16 mouse cellular contexts compared by ENCODE assay signal in genomic region chr13:110814066-110814465, GRCm38 (mm10).
"Had no signal": no experiment of that assay in that cellular context is flagged by ENCODE, and none has a peak within 500 bp of the region (broad histone marks: within the 10 kb centered on the region; RNA-seq: fewer than 3 reads in every experiment).

No protein-coding gene starts in this region.

- H3K9me3 ChIP-seq: limb, embryonic 15.5 days; liver, embryonic 13.5 days; lung, embryonic 15.5 days; megakaryocyte, embryonic 14.5 days; midbrain, embryonic 12.5 days; neural tube, embryonic 12.5 days had no signal

- H3K27ac ChIP-seq: limb, embryonic 15.5 days; liver, embryonic 13.5 days; lung, embryonic 15.5 days; macrophage; midbrain, embryonic 12.5 days; neural tube, embryonic 12.5 days had no signal

- H3K36me3 ChIP-seq: limb, embryonic 15.5 days; liver, embryonic 13.5 days; lung, embryonic 15.5 days; midbrain, embryonic 12.5 days; neural tube, embryonic 12.5 days had no signal

- DNase-seq: kidney, postnatal 25 days; layer of hippocampus, adult 9-11 months; liver, embryonic 13.5 days; liver, postnatal 0 days; lung, postnatal 14 days; retina, postnatal 1 day; right cerebral cortex, postnatal 4 days; spleen, adult 18-20 months; thymus, adult 18-20 months; thymus, postnatal 14 days had no signal

- ATAC-seq: liver, postnatal 0 days had no signal

- H3K27me3 ChIP-seq: limb, embryonic 15.5 days; liver, embryonic 13.5 days; lung, embryonic 15.5 days; megakaryocyte, embryonic 14.5 days; midbrain, embryonic 12.5 days; neural tube, embryonic 12.5 days had no signal

- H3K4me1 ChIP-seq: limb, embryonic 15.5 days; liver, embryonic 13.5 days; lung, embryonic 15.5 days; neural tube, embryonic 12.5 days had no signal

- H3K9ac ChIP-seq: limb, embryonic 15.5 days; liver, embryonic 13.5 days; liver, postnatal 0 days; lung, embryonic 15.5 days; midbrain, embryonic 12.5 days; neural tube, embryonic 12.5 days had no signal

- H3K4me2 ChIP-seq: limb, embryonic 15.5 days; liver, embryonic 13.5 days; lung, embryonic 15.5 days; midbrain, embryonic 12.5 days; neural tube, embryonic 12.5 days had no signal

- H3K4me3 ChIP-seq: limb, embryonic 15.5 days; liver, embryonic 13.5 days; lung, embryonic 15.5 days; megakaryocyte, embryonic 14.5 days; midbrain, embryonic 12.5 days; neural tube, embryonic 12.5 days had no signal
